Mouse (Mus musculus): ENCODE results near the gene Ppm1n. TPM values are rescaled to one million over a fixed set of nuclear protein-coding genes. Genes with fewer than 3 reads are reported as not detected.
A peak's percentile ranks its signal among the peaks of the same experiment; 100 is the strongest.

Ppm1n gene
- polyA plus RNA-seq, 1 experiment from 2014 or later = not detected

- Histone ChIP-seq H3K9me3 (no peaks in the 10 kb centered on the region), H3K4me1 (peaks cover 29% of the 10 kb centered on the region), H3K36me3 (no peaks in the 10 kb centered on the region), H3K27ac (peak within 1 kb of the TSS; percentile 97), H3K4me3 (peak within 1 kb of the TSS; percentile 75), H3K4me2 (peak within 1 kb of the TSS; percentile 95), H3K9ac (peak within 1 kb of the TSS; percentile 86), H3K27me3 (no peaks in the 10 kb centered on the region)
- peak; percentile 56 for ATAC-seq (ENCODE audit: borderline replicate concordance, extremely low read depth, low FRiP score, low TSS enrichment)
- under 1% methylated on average over 61 of the region's 62 CpGs for WGBS
These were observed 8.4 kb downstream of the Ppm1n start, which contains the start of gene Vasp for GRCm38 (mm10) chr7:19271238-19272172. Gene Vasp (minus strand): TSS chr7:19271817.

- peak overlapping the region; percentile 75 for H3K4me3 ChIP-seq
- H3K9ac ChIP-seq = peak overlapping the region; percentile 86
- no peaks in the 10 kb centered on the region for H3K9me3 ChIP-seq
- no peak for ATAC-seq (ENCODE audit: borderline replicate concordance, extremely low read depth, low FRiP score, low TSS enrichment)
- H3K4me1 ChIP-seq = peaks cover 38% of the 10 kb centered on the region
- peaks cover 6% of the 10 kb centered on the region; the same call in 1 of the 2 replicates for H3K36me3 ChIP-seq
- H3K27me3 ChIP-seq = no peaks in the 10 kb centered on the region
- peak overlapping the region; percentile 97 for H3K27ac ChIP-seq
- peak overlapping the region; percentile 95 for H3K4me2 ChIP-seq
- under 1% methylated on average over 20 of the region's 21 CpGs for WGBS
These were observed 9.2 kb downstream of the Ppm1n start for GRCm38 (mm10) chr7:19270509-19271237.

GRCm38 (mm10) chr7:19269721-19270441 is 10.0 kb downstream of the Ppm1n start:
- H3K4me3 ChIP-seq = peak overlapping the region; percentile 75
- WGBS = under 1% methylated on average over 19 of the region's 19 CpGs
- peak; percentile 81 for ATAC-seq (ENCODE audit: borderline replicate concordance, extremely low read depth, low FRiP score, low TSS enrichment)

GRCm38 (mm10) chr7:19268993-19269681 is 10.7 kb downstream of the Ppm1n start:
- peaks cover 39% of the 10 kb centered on the region for H3K4me1 ChIP-seq

More at GRCm38 (mm10) chr7:19269721-19270441, 10.0 kb downstream of the Ppm1n start:
- Histone ChIP-seq H3K36me3 (peaks cover 12% of the 10 kb centered on the region), H3K4me2 (peak overlapping the region; percentile 95), H3K27me3 (no peaks in the 10 kb centered on the region), H3K9me3 (no peaks in the 10 kb centered on the region), H3K9ac (peak overlapping the region; percentile 86), H3K4me1 (peaks cover 39% of the 10 kb centered on the region), H3K27ac (peak overlapping the region; percentile 97)

GRCm38 (mm10) chr7:19267051-19267450 is 12.8 kb downstream of the Ppm1n start:
- Histone ChIP-seq H3K4me1 (peaks cover 39% of the 10 kb centered on the region), H3K4me2 (peak overlapping the region; percentile 6; the same call in 1 of the 2 replicates), H3K27me3 (no peaks in the 10 kb centered on the region), H3K9ac (no peak overlapping the region), H3K4me3 (no peak overlapping the region), H3K36me3 (peaks cover 41% of the 10 kb centered on the region), H3K27ac (peak overlapping the region; percentile 31; the same call in 1 of the 2 replicates), H3K9me3 (no peaks in the 10 kb centered on the region)
- 44% methylated on average over 10 of the region's 10 CpGs for WGBS
- no peak for ATAC-seq (ENCODE audit: borderline replicate concordance, extremely low read depth, low FRiP score, low TSS enrichment)

More at GRCm38 (mm10) chr7:19268993-19269681, 10.7 kb downstream of the Ppm1n start:
- WGBS = 17% methylated on average over 10 of the region's 10 CpGs
- H3K4me2 ChIP-seq = peak overlapping the region; percentile 95
- H3K4me3 ChIP-seq = peak overlapping the region; percentile 75
- no peaks in the 10 kb centered on the region for H3K9me3 ChIP-seq
- peak overlapping the region; percentile 86 for H3K9ac ChIP-seq
- H3K36me3 ChIP-seq = peaks cover 20% of the 10 kb centered on the region
- ATAC-seq (ENCODE audit: borderline replicate concordance, extremely low read depth, low FRiP score, low TSS enrichment) = peak; percentile 47
- H3K27ac ChIP-seq = peak overlapping the region; percentile 97
- H3K27me3 ChIP-seq = no peaks in the 10 kb centered on the region

- H3K36me3 ChIP-seq = peaks cover 49% of the 10 kb centered on the region
These were observed 13.7 kb downstream of the Ppm1n start for GRCm38 (mm10) chr7:19265928-19266822.

GRCm38 (mm10) chr7:19265147-19265546 is 14.7 kb downstream of the Ppm1n start:
- WGBS = 70% methylated on average over 7 of the region's 7 CpGs
- Histone ChIP-seq H3K36me3 (peaks cover 60% of the 10 kb centered on the region), H3K4me3 (no peak overlapping the region), H3K9ac (no peak overlapping the region), H3K4me2 (no peak overlapping the region), H3K4me1 (peaks cover 39% of the 10 kb centered on the region), H3K27ac (no peak overlapping the region), H3K9me3 (no peaks in the 10 kb centered on the region), H3K27me3 (no peaks in the 10 kb centered on the region)
- no peak for ATAC-seq (ENCODE audit: borderline replicate concordance, extremely low read depth, low FRiP score, low TSS enrichment)

More at GRCm38 (mm10) chr7:19265928-19266822, 13.7 kb downstream of the Ppm1n start:
- Histone ChIP-seq H3K4me1 (peaks cover 39% of the 10 kb centered on the region), H3K4me2 (no peak overlapping the region; the same call in 1 of the 2 replicates), H3K4me3 (no peak overlapping the region), H3K27ac (0 out of 2 replicates have a peak overlapping the region, but pooled peaks have one; percentile 31), H3K27me3 (no peaks in the 10 kb centered on the region), H3K9ac (no peak overlapping the region), H3K9me3 (no peaks in the 10 kb centered on the region)
- WGBS = 65% methylated on average over 10 of the region's 10 CpGs
- no peak for ATAC-seq (ENCODE audit: borderline replicate concordance, extremely low read depth, low FRiP score, low TSS enrichment)

- Histone ChIP-seq H3K9me3 (no peaks in the 10 kb centered on the region), H3K9ac (no peak overlapping the region), H3K27me3 (no peaks in the 10 kb centered on the region), H3K4me3 (no peak overlapping the region), H3K27ac (0 out of 2 replicates have a peak overlapping the region, but pooled peaks have one; percentile 1), H3K4me1 (0 out of 2 replicates have a peak, but pooled peaks cover 3% of the 10 kb centered on the region), H3K36me3 (peaks cover 88% of the 10 kb centered on the region), H3K4me2 (no peak overlapping the region)
- WGBS = 72% methylated on average over 3 of the region's 3 CpGs
- no peak for ATAC-seq (ENCODE audit: borderline replicate concordance, extremely low read depth, low FRiP score, low TSS enrichment)
These were observed 21.5 kb downstream of the Ppm1n start for GRCm38 (mm10) chr7:19258336-19258735.

- 34% methylated on average over 11 of the region's 11 CpGs for WGBS
These were observed 22.4 kb downstream of the Ppm1n start for GRCm38 (mm10) chr7:19257390-19258022.

More at GRCm38 (mm10) chr7:19257390-19258022, 22.4 kb downstream of the Ppm1n start:
- Histone ChIP-seq H3K4me1 (0 out of 2 replicates have a peak, but pooled peaks cover 3% of the 10 kb centered on the region), H3K4me2 (no peak overlapping the region), H3K9ac (no peak overlapping the region), H3K4me3 (no peak overlapping the region), H3K9me3 (no peaks in the 10 kb centered on the region), H3K36me3 (peaks cover 80% of the 10 kb centered on the region), H3K27ac (0 out of 2 replicates have a peak overlapping the region, but pooled peaks have one; percentile 1), H3K27me3 (no peaks in the 10 kb centered on the region)
- peak; percentile 82 for ATAC-seq (ENCODE audit: borderline replicate concordance, extremely low read depth, low FRiP score, low TSS enrichment)

Measured in lung, embryonic 15.5 days (tissue).